Mouse (Mus musculus) lung, postnatal 0 days (tissue): Measurements from ENCODE around the gene Pbx2.

ENCODE experiments used
- CTCF ChIP-seq: IDR thresholded peaks from 2 replicates; pipeline ENCODE4 v1.5.1; 2016; ENCODE audit warnings: antibody characterized with exemption, mild to moderate bottlenecking
- EP300 ChIP-seq: IDR thresholded peaks from 2 replicates; pipeline ENCODE4 v1.6.1; 2016; ENCODE audit warnings: antibody characterized with exemption, mild to moderate bottlenecking, control low read depth

DNA sequence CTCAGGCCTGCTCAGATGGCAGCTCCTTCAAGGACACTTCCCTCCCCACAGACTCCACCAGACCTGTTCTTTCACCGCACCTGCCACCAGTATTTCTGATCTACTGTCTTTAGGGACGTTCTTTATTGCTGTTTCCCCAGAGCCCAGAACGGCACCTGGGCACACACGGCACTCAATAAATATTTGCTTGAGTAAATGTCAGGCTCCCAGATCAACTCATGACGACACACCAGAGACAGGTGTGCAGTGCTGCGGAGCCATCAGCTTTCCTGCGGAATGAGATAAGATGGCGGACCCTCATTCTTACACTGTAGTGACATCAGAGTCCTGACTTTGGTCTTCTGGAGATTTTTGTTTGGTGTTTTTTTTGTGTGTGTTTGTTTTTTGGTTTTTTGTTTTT is 29.9 kb downstream of the Pbx2 start:
- TF ChIP-seq CTCF (no peak), EP300 (no peak)
